Mouse (Mus musculus) megakaryocyte, embryonic 14.5 days (primary cell): Measurements from ENCODE around the gene Lrrc75b.

Experiments
- FLI1 ChIP-seq: IDR thresholded peaks from 2 replicates; pipeline ENCODE4 v1.6.1; 2012; ENCODE audit warnings: low read length, inconsistent platforms, mixed read lengths
- GATA1 ChIP-seq: IDR thresholded peaks from 3 replicates; pipeline ENCODE4 v1.6.1; 2012; ENCODE audit warnings: mixed read lengths, low read length, inconsistent platforms, borderline replicate concordance

DNA sequence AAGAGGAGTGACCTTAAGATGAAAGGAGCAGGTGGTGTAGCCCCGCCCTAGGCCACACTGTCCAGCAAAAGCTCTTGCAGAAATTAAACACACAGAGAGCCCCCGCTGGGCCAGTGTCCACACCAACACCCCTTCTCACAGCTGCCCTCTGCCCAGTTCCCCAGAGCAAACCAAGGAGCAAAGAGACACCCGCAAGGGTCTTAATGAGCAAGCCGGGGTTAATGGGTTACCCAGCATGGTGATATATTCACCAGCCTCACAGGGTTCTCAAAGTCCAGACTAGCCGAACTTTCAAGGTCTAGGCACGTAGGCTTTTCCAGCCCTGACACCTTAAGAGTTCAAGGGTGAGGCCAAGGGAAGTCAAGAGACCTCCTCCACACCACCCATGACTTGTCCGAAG, 5.8 kb upstream of the Lrrc75b start:
- no peak for TF ChIP-seq GATA1
- no peak for TF ChIP-seq FLI1
